Mouse (Mus musculus): ENCODE results near the gene Pam16. TPM values are rescaled to one million over a fixed set of nuclear protein-coding genes. Genes with fewer than 3 reads are reported as not detected.
A peak's percentile ranks its signal among the peaks of the same experiment; 100 is the strongest.

Gene Pam16
- polyA plus RNA-seq, 1 experiment from 2014 or later: 74.5 TPM

GRCm38 (mm10) chr16:4655251-4655734 lies 30.5 kb upstream of the Pam16 start:
- peak overlapping the region; percentile 11; the same call in 1 of the 2 replicates for H3K9ac ChIP-seq

GRCm38 (mm10) chr16:4654706-4655105 lies 29.9 kb upstream of the Pam16 start:
- Histone ChIP-seq H3K27me3 (replicated peaks) (no peaks in the 10 kb centered on the region), H3K27ac (no peak overlapping the region), H3K4me2 (replicated peaks) (no peak overlapping the region), H3K9me3 (no peaks in the 10 kb centered on the region), H3K4me3 (replicated peaks) (no peak overlapping the region), H3K4me1 (replicated peaks) (peaks cover 47% of the 10 kb centered on the region), H3K36me3 (peaks cover 14% of the 10 kb centered on the region), H3K9ac (no peak overlapping the region)
- whole genome bisulfite sequencing: 81% methylated on average over 10 of the region's 10 CpGs
- peak; percentile 7; the same call in 1 of the 2 replicates for ATAC-seq

More at GRCm38 (mm10) chr16:4655251-4655734, 30.5 kb upstream of the Pam16 start:
- ATAC-seq: peak; percentile 79
- H3K4me3 ChIP-seq (replicated peaks): no peak overlapping the region
- H3K4me2 ChIP-seq (replicated peaks): peak overlapping the region; percentile 9; the same call in 1 of the 2 replicates
- no peaks in the 10 kb centered on the region for H3K27me3 ChIP-seq (replicated peaks)
- peaks cover 47% of the 10 kb centered on the region for H3K4me1 ChIP-seq (replicated peaks)
- peak overlapping the region; percentile 70 for H3K27ac ChIP-seq
- 53% methylated on average over 4 of the region's 4 CpGs for WGBS
- peaks cover 8% of the 10 kb centered on the region; the same call in 1 of the 2 replicates for H3K36me3 ChIP-seq
- H3K9me3 ChIP-seq: no peaks in the 10 kb centered on the region

GRCm38 (mm10) chr16:4652707-4653416 lies 28.1 kb upstream of the Pam16 start:
- H3K36me3 ChIP-seq: peaks cover 31% of the 10 kb centered on the region
- no peaks in the 10 kb centered on the region for H3K27me3 ChIP-seq (replicated peaks)
- ATAC-seq: no peak
- no peak overlapping the region for H3K9ac ChIP-seq
- peaks cover 41% of the 10 kb centered on the region for H3K4me1 ChIP-seq (replicated peaks)
- no peaks in the 10 kb centered on the region for H3K9me3 ChIP-seq
- H3K27ac ChIP-seq: no peak overlapping the region; the same call in 1 of the 2 replicates
- H3K4me3 ChIP-seq (replicated peaks): no peak overlapping the region
- no peak overlapping the region for H3K4me2 ChIP-seq (replicated peaks)
- WGBS: 64% methylated on average over 4 of the region's 4 CpGs

- no peak overlapping the region for H3K9ac ChIP-seq
- no peak overlapping the region for H3K27ac ChIP-seq
- ATAC-seq: no peak
- H3K4me3 ChIP-seq (replicated peaks): no peak overlapping the region
- no peaks in the 10 kb centered on the region for H3K27me3 ChIP-seq (replicated peaks)
- 72% methylated on average over 7 of the region's 7 CpGs for WGBS
- H3K9me3 ChIP-seq: no peaks in the 10 kb centered on the region
- H3K4me1 ChIP-seq (replicated peaks): peaks cover 47% of the 10 kb centered on the region
- H3K4me2 ChIP-seq (replicated peaks): no peak overlapping the region
- peaks cover 31% of the 10 kb centered on the region for H3K36me3 ChIP-seq
Measured at GRCm38 (mm10) chr16:4651624-4652023, 26.8 kb upstream of the Pam16 start.

GRCm38 (mm10) chr16:4651081-4651480 lies 26.3 kb upstream of the Pam16 start:
- Histone ChIP-seq H3K9ac (no peak overlapping the region), H3K4me1 (replicated peaks) (peaks cover 44% of the 10 kb centered on the region), H3K4me3 (replicated peaks) (no peak overlapping the region), H3K4me2 (replicated peaks) (no peak overlapping the region), H3K9me3 (no peaks in the 10 kb centered on the region), H3K36me3 (peaks cover 31% of the 10 kb centered on the region), H3K27ac (no peak overlapping the region), H3K27me3 (replicated peaks) (no peaks in the 10 kb centered on the region)
- ATAC-seq: no peak
- 96% methylated on average over 1 of the region's 1 CpGs for WGBS

- no peak overlapping the region for H3K9ac ChIP-seq
- no peak overlapping the region for H3K4me2 ChIP-seq (replicated peaks)
- H3K9me3 ChIP-seq: no peaks in the 10 kb centered on the region
- ATAC-seq: no peak
- H3K4me1 ChIP-seq (replicated peaks): peaks cover 42% of the 10 kb centered on the region
- WGBS: 85% methylated on average over 3 of the region's 3 CpGs
- peaks cover 31% of the 10 kb centered on the region for H3K36me3 ChIP-seq
- no peak overlapping the region for H3K27ac ChIP-seq
- H3K27me3 ChIP-seq (replicated peaks): no peaks in the 10 kb centered on the region
- H3K4me3 ChIP-seq (replicated peaks): no peak overlapping the region
Measured at GRCm38 (mm10) chr16:4650161-4650560, 25.4 kb upstream of the Pam16 start.

GRCm38 (mm10) chr16:4649692-4650091 lies 24.9 kb upstream of the Pam16 start:
- ATAC-seq: no peak
- Histone ChIP-seq H3K4me3 (replicated peaks) (no peak overlapping the region), H3K9ac (no peak overlapping the region), H3K36me3 (peaks cover 31% of the 10 kb centered on the region), H3K9me3 (no peaks in the 10 kb centered on the region), H3K27me3 (replicated peaks) (no peaks in the 10 kb centered on the region), H3K4me1 (replicated peaks) (peaks cover 37% of the 10 kb centered on the region), H3K27ac (no peak overlapping the region), H3K4me2 (replicated peaks) (no peak overlapping the region)
- 92% methylated on average over 11 of the region's 11 CpGs for WGBS

GRCm38 (mm10) chr16:4649211-4649610 lies 24.4 kb upstream of the Pam16 start:
- ATAC-seq: no peak
- WGBS: 84% methylated on average over 5 of the region's 5 CpGs
- H3K36me3 ChIP-seq: peaks cover 31% of the 10 kb centered on the region
- no peaks in the 10 kb centered on the region for H3K9me3 ChIP-seq
- H3K4me2 ChIP-seq (replicated peaks): no peak overlapping the region
- no peak overlapping the region for H3K27ac ChIP-seq
- no peak overlapping the region for H3K4me3 ChIP-seq (replicated peaks)
- no peaks in the 10 kb centered on the region for H3K27me3 ChIP-seq (replicated peaks)
- H3K4me1 ChIP-seq (replicated peaks): peaks cover 42% of the 10 kb centered on the region
- no peak overlapping the region for H3K9ac ChIP-seq

- no peak overlapping the region for H3K27ac ChIP-seq
- no peaks in the 10 kb centered on the region for H3K27me3 ChIP-seq (replicated peaks)
- no peaks in the 10 kb centered on the region for H3K9me3 ChIP-seq
- no peak overlapping the region for H3K4me3 ChIP-seq (replicated peaks)
- WGBS: 94% methylated on average over 28 of the region's 28 CpGs
- no peak for ATAC-seq
- no peak overlapping the region for H3K9ac ChIP-seq
- no peak overlapping the region for H3K4me2 ChIP-seq (replicated peaks)
- H3K4me1 ChIP-seq (replicated peaks): peaks cover 49% of the 10 kb centered on the region
- H3K36me3 ChIP-seq: peaks cover 28% of the 10 kb centered on the region
Measured at GRCm38 (mm10) chr16:4648416-4649023, 23.7 kb upstream of the Pam16 start.

GRCm38 (mm10) chr16:4647651-4648141 lies 22.9 kb upstream of the Pam16 start:
- Histone ChIP-seq H3K9ac (no peak overlapping the region), H3K4me2 (replicated peaks) (no peak overlapping the region), H3K36me3 (peaks cover 28% of the 10 kb centered on the region), H3K4me1 (replicated peaks) (peaks cover 53% of the 10 kb centered on the region), H3K27ac (no peak overlapping the region), H3K4me3 (replicated peaks) (no peak overlapping the region), H3K9me3 (no peaks in the 10 kb centered on the region), H3K27me3 (replicated peaks) (no peaks in the 10 kb centered on the region)
- no peak for ATAC-seq
- 63% methylated on average over 13 of the region's 13 CpGs for whole genome bisulfite sequencing

GRCm38 (mm10) chr16:4646831-4647230 lies 22.0 kb upstream of the Pam16 start:
- Histone ChIP-seq H3K36me3 (peaks cover 24% of the 10 kb centered on the region), H3K9ac (no peak overlapping the region), H3K4me3 (replicated peaks) (no peak overlapping the region), H3K4me2 (replicated peaks) (no peak overlapping the region), H3K9me3 (no peaks in the 10 kb centered on the region), H3K27ac (peak overlapping the region; percentile 28; the same call in 1 of the 2 replicates), H3K27me3 (replicated peaks) (no peaks in the 10 kb centered on the region), H3K4me1 (replicated peaks) (peaks cover 58% of the 10 kb centered on the region)
- no peak for ATAC-seq
- WGBS: 72% methylated on average over 4 of the region's 4 CpGs

GRCm38 (mm10) chr16:4645867-4646266 lies 21.1 kb upstream of the Pam16 start:
- no peak for ATAC-seq
- peaks cover 61% of the 10 kb centered on the region for H3K4me1 ChIP-seq (replicated peaks)
- H3K9ac ChIP-seq: no peak overlapping the region
- no peak overlapping the region for H3K27ac ChIP-seq
- 79% methylated on average over 4 of the region's 4 CpGs for WGBS
- H3K4me2 ChIP-seq (replicated peaks): no peak overlapping the region
- peaks cover 24% of the 10 kb centered on the region for H3K36me3 ChIP-seq
- no peaks in the 10 kb centered on the region for H3K27me3 ChIP-seq (replicated peaks)
- H3K4me3 ChIP-seq (replicated peaks): no peak overlapping the region
- H3K9me3 ChIP-seq: no peaks in the 10 kb centered on the region
